Mouse (Mus musculus) erythroblast, embryonic 14.5 days (primary cell): ENCODE results near the gene Preb. TPM values are rescaled to one million over a fixed set of nuclear protein-coding genes. Genes with fewer than 3 reads are reported as not detected.

Experiments used
- H3K27me3 ChIP-seq: 2 replicates; pipeline ENCODE4 v1.6.1; 2012; ENCODE audit warnings: inconsistent platforms; ENCODE audit not compliant: control insufficient read depth
- H3K36me3 ChIP-seq: 2 replicates; pipeline ENCODE4 v1.6.1; 2012; ENCODE audit warnings: mild to moderate bottlenecking, inconsistent platforms; ENCODE audit not compliant: control insufficient read depth
- H3K4me1 ChIP-seq: 2 replicates; pipeline ENCODE4 v1.6.1; 2012; ENCODE audit warnings: inconsistent platforms; ENCODE audit not compliant: control insufficient read depth
- H3K4me3 ChIP-seq: replicated peaks from 2 replicates; pipeline ENCODE3; 2012; ENCODE audit warnings: moderate library complexity, mild to moderate bottlenecking, inconsistent platforms
- H3K9me3 ChIP-seq: 2 replicates; pipeline ENCODE4 v1.6.1; 2012; ENCODE audit warnings: low read length, inconsistent platforms, mixed read lengths; ENCODE audit not compliant: control insufficient read depth
- GATA1 ChIP-seq: IDR thresholded peaks from 2 replicates; pipeline ENCODE4 v1.6.1; 2012; ENCODE audit warnings: low read length, inconsistent platforms, mixed read lengths
- TAL1 ChIP-seq: IDR thresholded peaks from 3 replicates; pipeline ENCODE4 v1.6.1; 2012; ENCODE audit warnings: low read length, inconsistent platforms, mixed read lengths
- polyA plus RNA-seq: library from polyadenylated mRNA; stranded (reverse); fragments of >175 nt; gene quantifications from 2 replicates; pipeline ENCODE4 v1.2.3, GENCODE M21; 2012

Preb gene
- polyA plus RNA-seq, 1 experiment = 5.1 TPM

- peak overlapping the region; percentile 87 for H3K4me3 ChIP-seq
- TF ChIP-seq GATA1 (no peak), TAL1 (no peak)
- H3K36me3 ChIP-seq = peaks cover 28% of the 10 kb centered on the region
- peaks cover 9% of the 10 kb centered on the region for H3K27me3 ChIP-seq
- peaks cover 39% of the 10 kb centered on the region for H3K4me1 ChIP-seq
- H3K9me3 ChIP-seq = peaks cover 9% of the 10 kb centered on the region; the same call in 1 of the 2 replicates
These were observed 653 bp upstream of the Preb start for GRCm38 (mm10) chr5:30960814-30961213.

- Histone ChIP-seq H3K4me3 (peak overlapping the region; percentile 87), H3K9me3 (peaks cover 9% of the 10 kb centered on the region; the same call in 1 of the 2 replicates), H3K4me1 (peaks cover 39% of the 10 kb centered on the region), H3K36me3 (peaks cover 43% of the 10 kb centered on the region), H3K27me3 (peaks cover 9% of the 10 kb centered on the region)
- no peak for TF ChIP-seq GATA1
- TF ChIP-seq TAL1 = no peak
These were observed 835 bp downstream of the Preb start for GRCm38 (mm10) chr5:30959198-30959854.

- Histone ChIP-seq H3K27me3 (peaks cover 4% of the 10 kb centered on the region), H3K4me3 (no peak overlapping the region), H3K9me3 (peaks cover 6% of the 10 kb centered on the region; the same call in 1 of the 2 replicates), H3K36me3 (peaks cover 58% of the 10 kb centered on the region), H3K4me1 (peaks cover 39% of the 10 kb centered on the region)
- TF ChIP-seq TAL1 (no peak), GATA1 (no peak)
These were observed 2.3 kb downstream of the Preb start for GRCm38 (mm10) chr5:30957891-30958290.

- no peak overlapping the region for H3K4me3 ChIP-seq
- no peaks in the 10 kb centered on the region for H3K27me3 ChIP-seq
- peaks cover 31% of the 10 kb centered on the region for H3K4me1 ChIP-seq
- H3K9me3 ChIP-seq = peaks cover 6% of the 10 kb centered on the region; the same call in 1 of the 2 replicates
- no peak for TF ChIP-seq TAL1
- no peak for TF ChIP-seq GATA1
- peaks cover 71% of the 10 kb centered on the region for H3K36me3 ChIP-seq
These were observed 4.4 kb downstream of the Preb start for GRCm38 (mm10) chr5:30955751-30956150.

- no peak for TF ChIP-seq GATA1
- no peak for TF ChIP-seq TAL1
- Histone ChIP-seq H3K9me3 (peaks cover 6% of the 10 kb centered on the region; the same call in 1 of the 2 replicates), H3K4me1 (peaks cover 35% of the 10 kb centered on the region), H3K27me3 (peaks cover 2% of the 10 kb centered on the region), H3K36me3 (peaks cover 71% of the 10 kb centered on the region), H3K4me3 (no peak overlapping the region)
These were observed 5.6 kb downstream of the Preb start for GRCm38 (mm10) chr5:30954556-30954955.

GRCm38 (mm10) chr5:30954065-30954464 lies 6.1 kb downstream of the Preb start:
- peaks cover 7% of the 10 kb centered on the region for H3K27me3 ChIP-seq
- peaks cover 69% of the 10 kb centered on the region for H3K36me3 ChIP-seq
- no peak for TF ChIP-seq GATA1
- TF ChIP-seq TAL1 = no peak
- H3K9me3 ChIP-seq = peaks cover 6% of the 10 kb centered on the region; the same call in 1 of the 2 replicates
- peaks cover 35% of the 10 kb centered on the region for H3K4me1 ChIP-seq
- no peak overlapping the region for H3K4me3 ChIP-seq

- peaks cover 3% of the 10 kb centered on the region; the same call in 1 of the 2 replicates for H3K9me3 ChIP-seq
- peaks cover 23% of the 10 kb centered on the region for H3K4me1 ChIP-seq
- peaks cover 11% of the 10 kb centered on the region for H3K27me3 ChIP-seq
- no peak overlapping the region for H3K4me3 ChIP-seq
- peaks cover 54% of the 10 kb centered on the region for H3K36me3 ChIP-seq
- TF ChIP-seq GATA1 (no peak), TAL1 (no peak)
These were observed 7.6 kb downstream of the Preb start for GRCm38 (mm10) chr5:30952551-30952950.

GRCm38 (mm10) chr5:30951706-30952105 lies 8.5 kb downstream of the Preb start:
- H3K27me3 ChIP-seq = peaks cover 16% of the 10 kb centered on the region
- H3K4me1 ChIP-seq = peaks cover 23% of the 10 kb centered on the region
- peaks cover 49% of the 10 kb centered on the region for H3K36me3 ChIP-seq

GRCm38 (mm10) chr5:30950922-30951321 lies 9.2 kb downstream of the Preb start:
- H3K36me3 ChIP-seq = peaks cover 44% of the 10 kb centered on the region
- H3K4me1 ChIP-seq = peaks cover 23% of the 10 kb centered on the region
- H3K27me3 ChIP-seq = peaks cover 21% of the 10 kb centered on the region
- H3K9me3 ChIP-seq = no peaks in the 10 kb centered on the region
- peak overlapping the region; percentile 17 for H3K4me3 ChIP-seq
- TF ChIP-seq TAL1 = no peak
- TF ChIP-seq GATA1 = no peak

More at GRCm38 (mm10) chr5:30951706-30952105, 8.5 kb downstream of the Preb start:
- TF ChIP-seq TAL1 = no peak
- TF ChIP-seq GATA1 = no peak
- Histone ChIP-seq H3K4me3 (no peak overlapping the region), H3K9me3 (no peaks in the 10 kb centered on the region)
